Mouse (Mus musculus) c-Kit-positive CD71-positive TER-119-negative erythroid progenitor cells, embryonic 14.5 days (primary cell): ENCODE data around the gene Abtb1.

ENCODE experiments used
- DNase-seq: peaks from one replicate; pipeline ENCODE4 v3.0.0-alpha.2; 2013; ENCODE audit warnings: low read depth

Abtb1 gene

GRCm38 (mm10) chr6:88803051-88803450, 38.7 kb downstream of the Abtb1 start:
- no peak for DNase-seq

GRCm38 (mm10) chr6:88800735-88801134, 41.0 kb downstream of the Abtb1 start:
- no peak for DNase-seq

GRCm38 (mm10) chr6:88800191-88800590, 41.6 kb downstream of the Abtb1 start:
- DNase-seq = no peak

GRCm38 (mm10) chr6:88794561-88794971, 47.2 kb downstream of the Abtb1 start:
- no peak for DNase-seq

GRCm38 (mm10) chr6:88793872-88794271, 47.9 kb downstream of the Abtb1 start:
- no peak for DNase-seq

GRCm38 (mm10) chr6:88793243-88793642, 48.5 kb downstream of the Abtb1 start:
- DNase-seq = no peak

GRCm38 (mm10) chr6:88792147-88792691, 49.6 kb downstream of the Abtb1 start:
- no peak for DNase-seq

- DNase-seq = no peak
Observed at GRCm38 (mm10) chr6:88791299-88791698, 50.5 kb downstream of the Abtb1 start.

- no peak for DNase-seq
Observed at GRCm38 (mm10) chr6:88788219-88788618, 53.6 kb downstream of the Abtb1 start.

- no peak for DNase-seq
Observed at GRCm38 (mm10) chr6:88787496-88787895, 54.3 kb downstream of the Abtb1 start.

- no peak for DNase-seq
Observed at GRCm38 (mm10) chr6:88786732-88787445, 54.9 kb downstream of the Abtb1 start.
